Mouse (Mus musculus): ENCODE measurements at regions not wholly inside any gene's neighbourhood (a gene's known extent, or its start where the extent isn't known, plus 50 kb on each side); places are given as distances from the start of the nearest gene placed in this dataset.

DNA sequence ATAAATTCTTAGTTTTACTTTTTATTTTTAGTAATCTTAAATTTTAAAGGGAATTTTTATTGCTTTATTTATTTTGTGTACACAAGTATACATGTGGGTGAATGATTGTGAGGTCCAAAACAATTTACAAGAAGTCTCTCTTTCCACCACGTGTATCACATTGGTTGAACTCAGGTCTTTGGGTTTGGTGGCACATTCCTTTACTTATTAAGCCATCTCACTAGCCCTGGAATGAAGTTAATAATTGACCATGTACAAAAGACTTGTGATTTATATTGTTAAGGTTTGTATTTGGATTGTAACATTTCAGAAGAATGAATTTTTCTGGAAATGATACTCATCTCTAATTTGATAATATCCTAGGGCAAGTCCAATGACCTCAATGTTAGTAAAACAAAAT, 56.2 kb downstream of the Gm10358 start:
- no peak for TF ChIP-seq CTCF (IDR thresholded peaks at IDR 0.05)
- no peak for TF ChIP-seq EP300 (IDR thresholded peaks at IDR 0.05)

Data from lung, postnatal 0 days (tissue).